Mouse (Mus musculus) kidney, postnatal 0 days (tissue): ENCODE measurements at regions not wholly inside any gene's neighbourhood (a gene's known extent, or its start where the extent isn't known, plus 50 kb on each side); places are given as distances from the start of the nearest gene placed in this dataset.

Experiments
- ATAC-seq: fragments of 200-750 bp; cut with Nextera tagmentation; replicated peaks from 2 replicates; pipeline ENCODE4 v1.8.0; 2017; ENCODE audit warnings: low read depth, moderate number of reproducible peaks, moderate TSS enrichment, moderate library complexity; ENCODE audit not compliant: low FRiP score
- DNase-seq: peaks from one replicate; pipeline ENCODE4 v3.0.0-alpha.2; 2016; ENCODE audit warnings: low spot score
- H3K27ac ChIP-seq: fragments of 300-500 bp; sonication (generic); 2 replicates; pipeline ENCODE4 v1.5.1; 2014; ENCODE audit warnings: mild to moderate bottlenecking
- H3K27me3 ChIP-seq: fragments of 300-500 bp; sonication (generic); 2 replicates; pipeline ENCODE4 v1.6.1; 2014; ENCODE audit warnings: low read length, mixed read lengths; ENCODE audit not compliant: insufficient read depth
- H3K36me3 ChIP-seq: fragments of 300-500 bp; sonication (generic); 2 replicates; pipeline ENCODE4 v1.6.1; 2014; ENCODE audit warnings: low read length, mixed read lengths; ENCODE audit not compliant: insufficient read depth
- H3K4me1 ChIP-seq: fragments of 300-500 bp; sonication (generic); replicated peaks from 2 replicates; pipeline ENCODE4 v1.6.1; 2014; ENCODE audit warnings: antibody characterized with exemption, low read length, mixed read lengths; ENCODE audit not compliant: insufficient read depth
- H3K4me2 ChIP-seq: fragments of 300-500 bp; sonication (generic); 2 replicates; pipeline ENCODE4 v1.6.1; 2014; ENCODE audit warnings: mild to moderate bottlenecking, low read length, moderate library complexity, mixed read lengths
- H3K4me3 ChIP-seq: fragments of 300-500 bp; sonication (generic); replicated peaks from 2 replicates; pipeline ENCODE4 v1.5.1; 2014; ENCODE audit warnings: low read depth, low read length
- H3K9ac ChIP-seq: fragments of 300-500 bp; sonication (generic); 2 replicates; pipeline ENCODE4 v1.6.1; 2014; ENCODE audit warnings: low read depth, low read length
- H3K9me3 ChIP-seq: fragments of 300-500 bp; sonication (generic); replicated peaks from 2 replicates; pipeline ENCODE4 v1.6.1; 2016; ENCODE audit warnings: low read length, inconsistent platforms, mixed read lengths
- CTCF ChIP-seq: IDR thresholded peaks from 2 replicates; pipeline ENCODE4 v1.5.1; 2016; ENCODE audit warnings: antibody characterized with exemption, low read depth, mild to moderate bottlenecking, moderate library complexity
- WGBS: fragments of 180-500 bp; shearing (Covaris S2); extraction: QIAGEN DNeasy Blood & Tissue Kit; methylation state at CpG from one replicate; pipeline ENCODE4 v1.1.7; 2014; 5-methylcytosine and 5-hydroxymethylcytosine counted together

DNA sequence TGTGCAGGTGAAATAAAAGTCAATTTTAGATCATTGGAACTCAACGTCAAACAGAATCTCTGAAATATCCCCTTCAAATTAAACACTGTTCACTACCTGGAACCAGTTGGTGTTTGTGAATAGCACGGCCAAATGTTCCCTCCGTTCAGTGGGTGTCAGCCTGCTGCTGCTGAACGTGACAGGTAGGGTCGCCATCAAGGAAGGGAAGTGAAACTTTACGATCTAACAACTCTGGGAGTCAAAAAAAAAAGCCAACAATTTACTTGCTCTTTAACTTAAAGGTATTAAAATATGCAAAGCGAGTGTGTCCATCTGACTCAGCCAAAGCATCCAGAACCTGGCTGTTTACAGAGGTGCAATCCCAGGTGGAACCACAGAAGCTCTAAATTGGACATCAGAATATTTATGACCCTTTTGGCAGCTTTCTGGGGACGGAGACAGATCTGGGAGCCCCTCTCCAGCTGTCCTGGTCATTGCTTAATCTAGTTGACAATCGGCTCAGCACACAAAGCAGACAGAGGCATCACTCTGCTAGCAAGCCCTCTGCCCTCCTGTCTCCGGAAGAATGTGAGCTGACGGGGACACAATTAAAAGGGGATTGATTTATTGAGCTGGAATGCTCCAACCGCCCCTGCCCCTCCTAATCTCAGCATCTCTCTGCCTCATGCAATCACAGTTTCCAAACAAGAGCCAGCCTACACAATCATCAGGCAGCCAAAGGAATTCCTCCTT, 191.9 kb downstream of the 1500009L16Rik start:
- WGBS, result 6% methylated on average over 12 of the region's 12 CpGs
- peaks cover 13% of the 10 kb centered on the region for H3K4me1 ChIP-seq
- ATAC-seq, result peak; percentile 76

GRCm38 (mm10) chr10:83915133-83915730, 192.6 kb downstream of the 1500009L16Rik start:
- no peak for DNase-seq
- Histone ChIP-seq H3K27me3 (no peaks in the 10 kb centered on the region), H3K36me3 (no peaks in the 10 kb centered on the region), H3K9me3 (0 out of 2 replicates have a peak, but pooled peaks cover 5% of the 10 kb centered on the region), H3K9ac (no peak overlapping the region), H3K27ac (peak overlapping the region; percentile 34; the same call in 1 of the 2 replicates), H3K4me3 (no peak overlapping the region), H3K4me1 (peaks cover 13% of the 10 kb centered on the region), H3K4me2 (no peak overlapping the region)
- 16% methylated on average over 9 of the region's 9 CpGs for WGBS
- ATAC-seq, result peak; percentile 46; the same call in 1 of the 2 replicates
- no peak for TF ChIP-seq CTCF

More for the DNA sequence above, 191.9 kb downstream of the 1500009L16Rik start:
- no peaks in the 10 kb centered on the region for H3K36me3 ChIP-seq
- no peak overlapping the region for H3K9ac ChIP-seq
- TF ChIP-seq CTCF, result no peak
- no peak overlapping the region for H3K4me3 ChIP-seq
- peak; percentile 93 for DNase-seq
- H3K27ac ChIP-seq, result 0 out of 2 replicates have a peak overlapping the region, but pooled peaks have one; percentile 34
- no peaks in the 10 kb centered on the region for H3K27me3 ChIP-seq
- H3K9me3 ChIP-seq, result 0 out of 2 replicates have a peak, but pooled peaks cover under 1% of the 10 kb centered on the region
- H3K4me2 ChIP-seq, result no peak overlapping the region

GRCm38 (mm10) chr10:83926990-83927389, 204.3 kb downstream of the 1500009L16Rik start:
- DNase-seq (peak; percentile 37), ATAC-seq (no peak)
- Histone ChIP-seq H3K9me3 (no peaks in the 10 kb centered on the region), H3K9ac (no peak overlapping the region), H3K4me3 (no peak overlapping the region), H3K4me1 (no peaks in the 10 kb centered on the region), H3K27me3 (no peaks in the 10 kb centered on the region), H3K36me3 (no peaks in the 10 kb centered on the region), H3K27ac (no peak overlapping the region), H3K4me2 (no peak overlapping the region)
- TF ChIP-seq CTCF, result no peak
- WGBS, result 32% methylated on average over 4 of the region's 4 CpGs

GRCm38 (mm10) chr10:83927554-83927953, 204.9 kb downstream of the 1500009L16Rik start:
- Histone ChIP-seq H3K27me3 (no peaks in the 10 kb centered on the region), H3K27ac (no peak overlapping the region), H3K9me3 (no peaks in the 10 kb centered on the region), H3K4me2 (no peak overlapping the region), H3K36me3 (no peaks in the 10 kb centered on the region), H3K9ac (no peak overlapping the region), H3K4me3 (no peak overlapping the region), H3K4me1 (no peaks in the 10 kb centered on the region)
- WGBS, result 81% methylated on average over 2 of the region's 2 CpGs
- TF ChIP-seq CTCF, result no peak
- DNase-seq (no peak), ATAC-seq (no peak)

DNA sequence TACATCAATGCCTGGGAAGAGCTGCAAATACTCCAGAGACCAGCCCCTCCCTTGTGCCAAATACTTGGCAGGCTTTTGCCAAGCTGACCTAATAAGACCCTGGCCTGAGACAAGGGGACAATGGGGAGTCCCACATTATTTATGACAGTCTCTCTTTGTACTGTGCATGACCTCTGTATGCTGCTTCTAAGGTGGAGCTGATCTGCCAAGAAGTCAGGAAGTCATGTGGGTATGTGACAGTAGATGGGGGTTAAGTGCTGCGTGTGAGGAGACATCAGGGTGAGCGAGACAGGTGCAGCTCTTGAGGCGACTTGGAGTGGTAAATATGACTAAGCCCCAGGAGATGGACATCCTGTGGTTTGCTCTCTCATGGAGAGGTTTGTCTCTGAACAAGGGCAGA, 209.1 kb downstream of the 1500009L16Rik start:
- no peaks in the 10 kb centered on the region for H3K9me3 ChIP-seq
- DNase-seq, result peak; percentile 40

DNA sequence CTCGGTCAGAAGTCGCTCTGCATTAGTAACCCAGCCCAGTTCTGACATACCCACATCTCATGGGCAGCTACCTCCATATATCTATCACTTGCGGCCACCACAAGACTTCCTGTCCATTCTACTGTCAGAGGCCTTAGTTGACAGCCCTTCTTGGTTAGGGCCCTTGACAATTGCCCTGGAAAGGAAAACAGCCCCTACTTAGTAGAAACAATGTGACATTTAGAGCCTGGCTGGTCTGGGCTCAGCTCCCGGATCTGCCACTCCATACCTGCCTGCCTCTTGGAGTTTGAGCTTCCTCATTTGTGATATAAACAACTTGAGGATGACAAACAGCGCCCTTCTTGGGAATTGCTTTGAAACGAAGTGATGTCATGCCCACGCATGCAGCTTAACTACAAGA, 210.5 kb downstream of the 1500009L16Rik start:
- Histone ChIP-seq H3K4me2 (no peak overlapping the region), H3K4me1 (no peaks in the 10 kb centered on the region), H3K27ac (no peak overlapping the region), H3K27me3 (no peaks in the 10 kb centered on the region), H3K36me3 (no peaks in the 10 kb centered on the region), H3K9ac (no peak overlapping the region), H3K4me3 (no peak overlapping the region), H3K9me3 (no peaks in the 10 kb centered on the region)
- 67% methylated on average over 7 of the region's 7 CpGs for WGBS
- TF ChIP-seq CTCF, result no peak
- DNase-seq (no peak), ATAC-seq (no peak)

More for the DNA sequence above, 209.1 kb downstream of the 1500009L16Rik start:
- Histone ChIP-seq H3K4me1 (no peaks in the 10 kb centered on the region), H3K27ac (no peak overlapping the region), H3K4me3 (no peak overlapping the region), H3K36me3 (no peaks in the 10 kb centered on the region), H3K27me3 (no peaks in the 10 kb centered on the region), H3K9ac (no peak overlapping the region), H3K4me2 (no peak overlapping the region)
- 0 out of 2 replicates have a peak, but pooled peaks have one; percentile 27 for ATAC-seq
- no peak for TF ChIP-seq CTCF
- WGBS, result 70% methylated on average over 3 of the region's 3 CpGs
